Mouse (Mus musculus): ENCODE data around the gene Szt2. TPM values are rescaled to one million over a fixed set of nuclear protein-coding genes. Genes with fewer than 3 reads are reported as not detected.

The Szt2 gene
- total RNA-seq, 2 experiments from 2014 or later, result 13.1 to 26.3 TPM

DNA sequence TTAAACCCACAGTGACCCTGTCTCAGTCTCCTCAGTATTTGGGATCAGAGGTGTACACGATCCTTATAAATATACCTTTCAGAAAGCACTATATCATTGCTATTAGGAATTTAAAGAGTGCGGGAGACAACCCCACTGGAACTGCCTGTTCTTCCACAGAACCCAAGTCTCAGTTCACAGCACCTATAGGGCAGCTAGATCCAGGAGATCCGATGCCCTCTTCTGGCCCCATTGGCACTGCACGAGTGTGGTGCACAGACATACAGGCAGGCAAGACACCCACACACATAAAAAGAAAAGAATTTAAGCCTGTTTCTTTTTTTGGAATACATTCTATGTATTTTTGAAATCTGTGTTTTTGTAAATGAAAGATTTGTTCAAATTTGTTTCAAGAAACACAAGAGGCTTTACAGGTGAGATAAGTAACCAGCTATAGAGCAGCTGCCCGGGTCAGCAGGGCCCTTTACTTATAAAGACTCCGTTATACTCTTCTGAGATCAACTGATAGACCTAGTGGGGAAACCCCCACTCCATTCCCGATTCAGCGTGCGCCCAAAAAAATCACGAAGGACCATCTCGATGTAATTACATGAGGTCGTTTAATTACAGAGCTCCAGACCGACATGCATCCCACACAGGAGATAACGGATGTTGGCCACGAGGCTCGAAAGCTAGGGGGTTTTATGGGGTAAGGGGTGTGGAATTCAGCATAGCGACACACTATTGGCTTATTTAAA lies 50.7 kb downstream of the Szt2 start:
- no peak for DNase-seq

DNA sequence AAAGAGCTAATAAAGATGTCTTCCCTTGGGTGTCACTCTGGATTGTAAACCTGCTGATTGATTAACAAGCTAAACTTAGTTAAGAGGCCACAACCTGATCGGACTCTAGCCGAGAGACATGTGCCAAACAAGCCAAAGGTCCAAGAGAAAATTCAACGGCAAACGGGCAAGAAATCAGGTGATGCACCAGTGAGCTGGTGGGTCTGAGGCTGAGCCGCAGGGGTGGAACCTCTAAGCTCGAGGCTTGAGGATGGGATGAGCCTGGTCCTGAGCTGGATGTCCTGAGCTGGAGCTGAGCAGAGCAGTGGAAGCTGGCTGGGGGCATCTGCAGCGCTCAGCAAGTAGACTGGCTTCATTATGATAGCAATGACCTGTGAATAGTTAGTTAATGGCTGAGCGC lies 51.6 kb downstream of the Szt2 start:
- no peak for DNase-seq

DNA sequence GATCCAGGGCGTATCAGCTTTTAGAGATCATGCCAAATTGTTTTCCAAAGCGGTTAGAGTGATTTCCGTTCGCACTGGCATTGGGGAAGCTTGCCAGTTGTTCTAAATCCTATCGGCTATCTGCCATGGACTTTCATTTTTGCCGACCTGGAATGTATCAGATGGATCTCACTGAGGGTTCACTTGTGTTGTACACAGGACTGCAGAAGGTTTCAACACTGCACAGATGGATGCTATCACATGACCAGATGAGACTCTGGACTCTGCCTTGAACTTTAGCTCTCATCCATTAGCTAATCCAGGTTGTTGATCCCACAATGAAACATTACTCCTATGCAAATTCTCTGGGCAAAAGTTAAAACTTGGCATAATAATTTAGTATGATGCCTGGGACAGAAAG lies 52.3 kb downstream of the Szt2 start:
- no peak for DNase-seq

DNA sequence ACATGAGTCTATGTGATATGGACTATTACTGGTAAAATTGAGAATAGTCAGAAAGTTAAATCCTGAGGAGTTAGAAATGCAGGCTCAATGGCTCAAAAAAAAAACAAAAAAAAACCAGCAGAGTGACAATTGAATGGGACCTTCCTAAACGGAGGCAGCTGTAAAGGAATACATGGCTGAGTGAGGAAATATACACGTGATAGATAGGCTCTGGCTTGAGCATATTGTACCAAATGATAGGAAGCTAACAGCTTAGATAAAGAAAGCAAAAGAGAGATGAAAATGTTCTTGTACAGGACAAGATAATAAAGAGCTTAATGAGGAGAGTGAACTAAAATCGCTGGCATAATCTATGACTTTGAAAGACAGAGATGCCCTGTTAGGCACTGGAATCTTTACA lies 54.8 kb downstream of the Szt2 start:
- DNase-seq, result no peak

DNA sequence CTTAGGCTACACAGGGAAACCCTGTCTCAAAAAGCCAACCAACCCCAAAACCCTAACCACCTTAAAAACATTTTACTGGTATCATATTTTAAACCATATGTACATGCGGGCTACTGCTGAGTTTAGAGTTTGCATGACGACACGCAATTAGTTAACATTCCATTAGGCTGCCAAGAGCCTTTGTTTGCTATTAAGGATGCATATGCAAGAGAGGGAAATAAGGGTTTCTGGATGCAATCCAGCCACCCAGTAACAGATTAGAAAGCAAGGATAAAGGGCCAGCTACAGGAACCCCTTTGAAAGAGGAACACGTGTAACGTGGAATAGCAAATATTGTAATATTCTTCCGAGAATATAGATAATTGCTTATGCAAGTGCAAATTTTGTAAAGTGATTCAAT lies 55.4 kb downstream of the Szt2 start:
- no peak for DNase-seq

DNA sequence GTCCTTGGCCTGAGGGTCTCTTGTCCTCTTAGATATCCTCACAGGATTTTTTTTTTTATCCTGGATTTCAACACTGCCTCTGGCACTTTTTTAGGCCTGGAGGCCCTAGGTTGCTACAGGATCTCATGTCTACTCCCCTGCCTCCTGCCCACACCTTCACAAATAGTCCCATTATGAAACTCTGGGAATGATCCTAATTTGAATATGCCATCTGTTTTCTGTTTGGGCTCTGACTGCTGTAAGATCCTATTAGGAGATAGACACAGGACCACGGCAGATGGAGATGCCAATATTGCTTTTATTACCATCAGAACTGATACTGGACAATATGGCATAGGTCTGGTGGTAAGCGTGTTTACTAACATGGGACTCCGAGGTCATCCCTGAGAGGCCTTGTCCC lies 57.2 kb downstream of the Szt2 start:
- no peak for DNase-seq

DNA sequence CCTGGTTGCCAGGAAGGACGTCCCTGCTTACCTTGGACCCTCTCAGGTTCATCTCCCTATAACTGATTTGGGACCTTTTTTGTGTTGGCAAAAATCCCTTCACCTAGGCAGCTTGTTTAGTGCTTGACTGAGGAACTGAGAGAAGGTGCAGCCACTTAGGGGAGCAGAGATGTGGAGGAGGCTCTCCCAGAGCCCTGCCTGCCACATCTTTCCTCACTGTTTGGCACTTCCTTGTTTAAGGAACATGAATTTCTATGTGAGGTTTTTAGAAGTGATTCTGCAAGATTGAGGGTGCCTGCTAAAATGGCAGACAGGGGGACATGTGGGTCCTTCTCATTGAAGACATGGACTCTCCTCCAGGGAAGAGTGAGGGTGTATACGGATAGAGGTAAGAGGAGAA lies 58.2 kb downstream of the Szt2 start:
- DNase-seq, result no peak

DNA sequence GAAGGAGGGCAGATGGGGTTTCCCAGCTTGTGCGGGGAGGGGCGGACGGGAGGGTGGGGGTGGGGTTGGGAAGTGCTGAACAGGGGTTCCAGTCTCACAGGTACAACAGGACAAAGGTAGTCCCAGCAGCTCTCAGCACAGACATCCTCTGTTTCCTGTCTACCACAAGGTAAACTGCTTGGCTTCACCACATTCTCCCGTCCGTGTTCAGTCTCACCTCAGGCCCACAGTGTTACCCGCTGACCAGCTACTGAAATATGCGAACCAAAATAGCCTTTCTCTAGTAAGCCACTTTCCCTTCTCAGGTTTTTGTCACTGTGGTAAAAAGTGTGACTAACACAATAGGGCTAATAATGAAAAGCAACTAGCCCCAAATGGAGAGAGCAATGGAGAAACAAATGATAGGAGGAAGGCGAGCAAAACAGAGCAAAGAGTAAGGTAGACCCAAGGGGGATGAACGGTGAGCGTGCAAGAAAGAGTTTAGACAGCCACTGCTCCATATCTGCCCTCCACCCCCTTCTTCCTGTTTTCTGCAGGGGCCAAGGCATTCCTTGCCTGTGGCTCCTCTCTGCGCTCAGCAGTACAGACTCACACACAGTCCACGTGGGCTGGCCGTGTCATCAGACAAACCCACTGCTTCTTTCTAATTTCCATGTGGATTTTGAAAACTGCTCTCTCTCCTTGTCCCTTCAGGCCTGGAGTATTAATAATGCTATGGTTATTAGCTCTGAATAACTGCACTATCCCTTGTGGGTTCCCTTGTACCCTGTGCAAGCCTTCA lies 61.4 kb downstream of the Szt2 start:
- DNase-seq, result no peak

DNA sequence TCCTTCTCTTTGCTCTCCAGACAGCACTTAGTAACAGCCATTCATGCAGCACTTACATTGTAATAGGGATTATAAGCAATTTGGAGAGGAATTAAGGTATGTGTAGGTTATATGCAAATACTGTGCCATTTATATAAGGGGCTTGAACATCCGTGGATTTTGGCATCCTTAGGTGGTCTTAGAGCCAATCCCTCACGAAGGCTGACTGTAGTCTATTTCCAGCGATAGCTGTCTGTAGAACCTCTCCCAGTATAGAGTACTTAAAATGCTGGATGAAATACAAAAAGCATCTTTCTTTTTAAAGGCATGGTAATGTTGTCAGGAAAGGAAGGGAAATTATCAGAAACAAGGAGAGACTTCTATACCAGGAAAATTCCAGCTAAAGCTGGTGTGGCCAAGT lies 67.6 kb downstream of the Szt2 start:
- DNase-seq, result no peak

DNA sequence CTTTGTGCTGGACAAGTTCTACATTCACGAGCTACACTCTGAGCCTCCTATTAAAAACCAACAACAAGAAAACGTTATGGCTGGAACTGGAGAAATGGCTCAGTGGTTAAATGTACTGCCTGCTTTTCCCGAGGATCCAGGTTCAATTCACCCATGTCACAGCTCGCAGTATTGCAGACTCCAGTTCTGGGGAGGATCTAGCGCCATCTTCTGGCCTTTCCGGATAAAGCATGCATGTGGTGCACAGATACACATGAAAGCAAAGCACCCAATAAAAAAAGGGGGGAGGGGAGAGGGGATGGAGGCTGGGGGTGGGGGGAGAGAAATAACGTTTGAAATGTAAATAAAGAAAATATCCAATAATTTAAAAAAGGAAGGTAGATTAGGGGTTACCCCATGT lies 72.4 kb downstream of the Szt2 start:
- peak; percentile 78 for DNase-seq

DNA sequence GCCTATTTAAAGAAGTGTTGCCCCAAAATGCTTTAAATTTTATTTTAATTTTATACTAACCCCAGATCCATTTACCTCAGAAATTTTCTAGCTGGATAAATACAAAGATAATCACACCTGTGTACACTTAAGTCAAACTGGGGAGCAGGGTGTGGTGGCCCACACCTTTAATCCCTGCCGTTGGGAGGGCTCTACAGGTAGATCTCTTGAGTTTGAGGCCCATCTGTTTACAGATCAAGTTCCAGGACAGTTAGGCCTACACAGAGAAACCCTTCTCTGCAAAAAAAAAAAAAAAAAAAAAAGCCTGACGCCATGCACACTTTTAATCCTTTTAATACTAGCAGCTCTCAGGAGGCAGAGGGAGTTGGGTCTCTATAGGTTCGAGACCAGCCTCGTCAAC lies 73.1 kb downstream of the Szt2 start:
- DNase-seq, result no peak

DNA sequence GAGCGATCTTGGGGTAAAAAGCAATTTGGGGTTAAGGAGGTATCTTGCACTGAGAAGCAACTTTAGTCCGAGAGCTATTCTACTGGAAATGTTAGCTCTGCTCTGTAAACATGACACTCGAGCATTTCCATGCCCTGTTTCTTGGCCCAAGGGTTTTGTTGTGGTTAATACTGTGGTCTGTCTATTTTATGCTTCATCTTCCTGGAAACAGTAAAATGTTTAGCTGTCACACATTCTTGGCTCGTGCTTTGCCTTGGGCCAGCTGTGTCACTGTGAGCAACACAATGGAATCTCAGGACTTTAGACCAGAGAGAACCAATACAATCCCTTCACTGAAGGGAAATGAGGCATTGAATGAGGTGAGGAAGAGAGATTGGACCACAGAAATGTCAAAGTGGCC lies 77.3 kb downstream of the Szt2 start:
- no peak for DNase-seq

DNA sequence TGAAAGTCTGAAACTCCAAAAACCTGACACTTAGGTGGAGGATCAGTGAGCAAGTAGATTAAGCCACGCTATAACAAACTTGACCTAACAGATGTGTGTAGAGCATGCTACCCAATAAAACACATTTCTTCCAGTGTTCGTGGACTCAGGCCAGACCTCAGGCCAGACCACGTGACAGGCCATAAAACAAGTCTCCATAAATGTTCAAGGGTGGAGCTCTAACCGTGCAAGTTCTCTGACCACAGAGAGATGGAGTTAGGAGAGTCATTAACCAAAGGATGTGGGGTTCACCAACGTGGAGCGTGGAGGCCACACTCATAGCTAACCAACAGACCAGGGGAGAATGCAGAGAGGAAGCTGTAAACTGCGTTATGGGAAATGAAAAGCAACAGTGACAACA lies 82.6 kb downstream of the Szt2 start:
- no peak for DNase-seq

DNA sequence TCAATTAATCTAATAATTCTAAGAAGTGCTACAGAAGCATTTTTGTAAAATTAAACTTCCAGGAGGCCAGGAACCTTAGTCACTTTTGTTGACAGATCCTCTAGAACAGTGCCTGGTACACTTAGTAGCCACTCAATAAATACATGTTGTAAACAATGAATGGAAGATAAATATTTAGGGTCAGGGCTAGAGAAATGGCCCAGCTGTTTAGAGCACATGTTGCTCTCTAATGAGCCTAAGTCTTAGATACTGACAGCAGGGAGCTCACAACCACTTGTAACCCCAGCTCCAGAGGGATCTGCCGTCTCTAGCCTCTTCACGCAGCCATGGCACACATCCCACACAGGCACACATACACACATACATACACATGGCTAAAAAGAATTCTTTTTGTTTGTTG lies 88.4 kb downstream of the Szt2 start:
- DNase-seq, result no peak

DNA sequence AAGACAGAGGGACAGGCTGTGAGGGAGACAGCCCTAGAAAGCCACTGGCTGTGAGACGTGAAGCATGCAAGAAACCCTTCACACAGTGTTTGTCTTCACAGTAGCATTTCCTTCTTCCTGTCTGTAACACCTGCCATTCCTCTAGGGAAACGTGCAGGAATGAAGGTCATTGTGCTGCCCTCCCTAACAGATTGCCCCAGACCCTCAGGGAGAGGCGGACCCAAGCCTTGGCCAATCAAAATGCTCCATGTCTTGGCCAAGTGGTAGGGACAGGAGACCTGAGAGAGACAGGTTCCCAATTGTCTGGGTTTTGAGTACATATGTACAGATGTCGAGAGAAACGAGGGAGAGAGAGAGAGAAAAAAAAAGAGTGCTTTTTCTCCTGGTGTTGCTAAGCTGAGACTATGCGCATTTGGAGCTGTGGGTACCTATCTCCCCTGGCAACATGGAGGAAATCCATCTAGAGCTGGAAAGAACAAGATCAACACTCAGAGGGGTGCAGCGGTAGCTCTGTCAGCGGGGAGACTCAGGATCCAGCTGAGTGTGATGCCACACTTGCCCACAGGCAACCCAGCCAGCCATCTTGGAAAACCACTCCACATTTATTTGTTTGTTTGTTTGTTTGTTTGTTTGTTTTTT lies 89.2 kb downstream of the Szt2 start:
- DNase-seq, result no peak

DNA sequence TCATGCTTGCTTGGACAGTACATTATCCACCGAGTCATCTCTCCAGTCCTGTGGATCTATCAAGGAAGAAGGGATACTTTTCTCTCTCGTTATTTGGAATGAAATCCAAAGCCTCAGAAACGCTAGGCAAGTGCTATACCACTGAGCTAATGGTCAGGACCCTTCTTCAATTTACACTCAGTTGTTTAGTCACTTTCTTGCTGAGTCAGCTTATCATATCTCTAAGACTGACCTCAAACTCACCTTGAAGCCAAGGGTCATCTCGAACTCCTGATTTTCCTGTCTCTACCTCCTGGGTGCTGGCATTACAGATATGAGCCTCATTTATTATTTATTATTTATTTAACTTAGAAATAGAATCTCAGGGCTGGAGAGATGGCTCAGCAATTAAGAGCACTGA lies 92.4 kb downstream of the Szt2 start:
- DNase-seq, result no peak

DNA sequence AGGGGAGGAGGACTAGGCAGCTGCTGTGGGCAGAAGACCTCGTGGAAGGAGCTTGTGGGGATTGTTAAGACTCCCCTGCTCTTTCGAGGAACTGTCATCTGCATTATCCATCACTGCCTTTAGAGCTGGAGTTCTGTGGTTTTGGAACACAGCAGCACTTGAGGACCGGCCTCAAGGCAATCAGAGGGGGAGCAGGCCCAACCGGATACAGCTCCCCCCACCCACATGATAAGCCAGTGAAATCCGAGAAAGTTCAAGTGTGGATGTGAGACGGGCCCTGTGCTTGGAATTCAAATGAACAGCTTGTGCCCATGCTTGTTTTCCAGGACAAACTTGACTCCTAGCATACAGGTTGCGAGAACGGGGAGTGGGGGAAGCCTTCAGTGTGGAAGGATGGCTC lies 93.8 kb downstream of the Szt2 start:
- DNase-seq, result no peak

Other genes starting within 250 kb of the Szt2 start
- gene Kdm4a, start 229.2 kb downstream of the Szt2 start, total RNA-seq (2021), result 10 to 100 TPM; 34.6 to 47.5 TPM
- gene Ptprf, start 117.9 kb downstream of the Szt2 start, total RNA-seq (2021), result 10 to 100 TPM; 66.0 to 69.3 TPM
- gene Med8, start 64 bp upstream of the Szt2 start, total RNA-seq (2021), result 10 to 100 TPM; 63.3 to 73.5 TPM
- gene Elovl1, start 18.8 kb upstream of the Szt2 start, total RNA-seq (2021), result 10 to 100 TPM; 53.2 to 56.5 TPM
- gene Cdc20, start 28.1 kb upstream of the Szt2 start, total RNA-seq (2021), result 10 to 100 TPM; 23.2 to 28.9 TPM
- under 1 TPM; 0.15 to 0.30 TPM for gene Mpl, start 48.2 kb upstream of the Szt2 start, total RNA-seq (2021)
- gene Tie1, start 80.8 kb upstream of the Szt2 start, total RNA-seq (2021), result 10 to 100 TPM; 67.3 to 74.7 TPM
- 1 to 10 TPM; 2.6 to 4.0 TPM for gene 2610528J11Rik, start 117.7 kb upstream of the Szt2 start, total RNA-seq (2021)
- 1 to 10 TPM; 1.3 to 1.6 TPM for gene Tmem125, start 134.8 kb upstream of the Szt2 start, total RNA-seq (2021)
- gene Cfap57, start 211.5 kb upstream of the Szt2 start, total RNA-seq (2021), result not detected
- 10 to 100 TPM; 70.6 to 71.1 TPM for gene Ebna1bp2, start 211.5 kb upstream of the Szt2 start, total RNA-seq (2021)
- not detected for gene Olfr62, start 249.7 kb upstream of the Szt2 start, total RNA-seq (2021)